In the genomic region with DNA sequence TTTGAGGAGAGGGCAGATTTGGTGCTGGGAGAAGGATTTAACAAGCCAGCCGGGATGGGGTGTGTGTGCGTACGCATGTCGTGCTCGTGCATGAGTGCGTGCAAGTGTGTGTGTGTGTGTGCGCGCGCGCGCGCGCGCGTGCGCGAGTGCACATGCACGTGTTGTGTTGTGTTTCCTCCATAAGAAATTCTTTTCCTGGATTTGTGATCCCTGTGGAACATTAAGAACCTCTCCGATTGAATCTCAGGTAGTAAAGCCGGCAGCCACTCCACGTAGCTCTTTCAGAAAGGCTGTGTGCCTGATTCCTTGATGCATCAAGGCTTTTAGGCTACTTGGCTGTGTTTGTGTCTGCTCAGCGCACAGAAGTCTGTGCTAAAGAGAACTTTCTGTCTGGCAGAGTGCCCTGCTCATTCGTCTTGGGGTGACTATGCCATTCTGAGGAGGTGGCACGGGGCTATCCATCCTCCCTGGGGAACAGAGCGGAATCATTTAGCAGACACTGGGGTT, we compare ENCODE assay signal across 10 mouse cellular contexts.
A peak's percentile ranks its signal among the peaks of the same experiment; 100 is the strongest.
DNase-seq lines count a peak whose midpoint lies in the region; ATAC-seq and TF ChIP-seq lines count a peak whose summit lies in the region.
"Had no signal": no experiment of that assay in that cellular context is flagged by ENCODE, and none has a peak within 500 bp of the region (broad histone marks: within the 10 kb centered on the region; RNA-seq: fewer than 3 reads in every experiment).

No protein-coding gene starts in this region.

- peak overlapping the region; percentile 94 for H3K27ac ChIP-seq in hindbrain, embryonic 13.5 days
- H3K27ac ChIP-seq in limb, embryonic 15.5 days, result no peak overlapping the region
- no peak overlapping the region for H3K27ac ChIP-seq in heart, embryonic 10.5 days
- H3K27ac ChIP-seq: embryonic facial prominence, embryonic 15.5 days; liver, embryonic 15.5 days had no signal

- peak overlapping the region; percentile 47 for H3K4me2 ChIP-seq in hindbrain, embryonic 13.5 days
- peak overlapping the region; percentile 19; the same call in 1 of the 2 replicates for H3K4me2 ChIP-seq in limb, embryonic 15.5 days
- H3K4me2 ChIP-seq: embryonic facial prominence, embryonic 15.5 days; liver, embryonic 15.5 days had no signal

- no peaks in the 10 kb centered on the region for H3K27me3 ChIP-seq in E14TG2a.4 (ENCODE audit: insufficient read depth, low read length)
- no peaks in the 10 kb centered on the region for H3K27me3 ChIP-seq in hindbrain, embryonic 13.5 days
- H3K27me3 ChIP-seq in limb, embryonic 15.5 days, result no peaks in the 10 kb centered on the region
- H3K27me3 ChIP-seq in heart, embryonic 10.5 days (ENCODE audit: insufficient read depth, poor library complexity, severe bottlenecking), result no peaks in the 10 kb centered on the region
- H3K27me3 ChIP-seq: embryonic facial prominence, embryonic 15.5 days; liver, embryonic 15.5 days had no signal

- no peak for TF ChIP-seq CTCF in E14TG2a.4 (conservative IDR thresholded peaks at IDR 0.05; ENCODE audit: low read length)

- H3K9ac ChIP-seq in hindbrain, embryonic 13.5 days, result peak overlapping the region; percentile 61
- no peak overlapping the region for H3K9ac ChIP-seq in limb, embryonic 15.5 days
- H3K9ac ChIP-seq: embryonic facial prominence, embryonic 15.5 days; liver, embryonic 15.5 days had no signal

- H3K36me3 ChIP-seq in E14TG2a.4 (ENCODE audit: insufficient read depth, low read length), result no peaks in the 10 kb centered on the region
- H3K36me3 ChIP-seq in hindbrain, embryonic 13.5 days, result no peaks in the 10 kb centered on the region
- H3K36me3 ChIP-seq in limb, embryonic 15.5 days, result no peaks in the 10 kb centered on the region
- no peaks in the 10 kb centered on the region for H3K36me3 ChIP-seq in heart, embryonic 10.5 days
- H3K36me3 ChIP-seq: embryonic facial prominence, embryonic 15.5 days; liver, embryonic 15.5 days had no signal

- H3K4me1 ChIP-seq in E14TG2a.4 (replicated peaks; ENCODE audit: low read depth, low read length), result 0 out of 2 replicates have a peak, but pooled peaks cover 5% of the 10 kb centered on the region
- H3K4me1 ChIP-seq in hindbrain, embryonic 13.5 days (replicated peaks), result peaks cover 45% of the 10 kb centered on the region
- no peaks in the 10 kb centered on the region; the same call in none of the 2 replicates for H3K4me1 ChIP-seq in limb, embryonic 15.5 days
- H3K4me1 ChIP-seq in heart, embryonic 10.5 days, result no peaks in the 10 kb centered on the region
- H3K4me1 ChIP-seq: embryonic facial prominence, embryonic 15.5 days; liver, embryonic 15.5 days had no signal

- H3K4me3 ChIP-seq in E14TG2a.4 (replicated peaks; ENCODE audit: low read length), result peak overlapping the region; percentile 21; the same call in 1 of the 2 replicates
- H3K4me3 ChIP-seq in hindbrain, embryonic 13.5 days, result peak overlapping the region; percentile 29
- H3K4me3 ChIP-seq in limb, embryonic 15.5 days, result no peak overlapping the region
- no peak overlapping the region for H3K4me3 ChIP-seq in heart, embryonic 10.5 days
- H3K4me3 ChIP-seq: embryonic facial prominence, embryonic 15.5 days; liver, embryonic 15.5 days had no signal

- peak; percentile 65 to 68 for DNase-seq in cerebellum, postnatal 10 days
- no peak for DNase-seq in thymus, adult 18-20 months
- no peak for DNase-seq in heart, embryonic 10.5 days (ENCODE audit: low spot score)
- DNase-seq in gastrocnemius, postnatal 10 days, result no peak
- no peak for DNase-seq in c-Kit-positive CD71-positive TER-119-positive erythroid progenitor cells, embryonic 14.5 days (ENCODE audit: low spot score)

- 63% methylated on average over 25 of the region's 25 CpGs for WGBS in hindbrain, embryonic 13.5 days
- 78% methylated on average over 25 of the region's 25 CpGs for WGBS in limb, embryonic 15.5 days
- WGBS in heart, embryonic 10.5 days, result 84% methylated on average over 25 of the region's 25 CpGs

- ATAC-seq in hindbrain, embryonic 13.5 days (ENCODE audit: low FRiP score), result peak; percentile 60
- no peak for ATAC-seq in limb, embryonic 15.5 days (ENCODE audit: insufficient number of reproducible peaks, low FRiP score, low TSS enrichment, low read depth)

- no peaks in the 10 kb centered on the region for H3K9me3 ChIP-seq in E14TG2a.4 (ENCODE audit: low read length)
- H3K9me3 ChIP-seq in hindbrain, embryonic 13.5 days, result no peaks in the 10 kb centered on the region
- no peaks in the 10 kb centered on the region for H3K9me3 ChIP-seq in limb, embryonic 15.5 days
- no peaks in the 10 kb centered on the region for H3K9me3 ChIP-seq in heart, embryonic 10.5 days
- H3K9me3 ChIP-seq: embryonic facial prominence, embryonic 15.5 days; liver, embryonic 15.5 days had no signal

Comparison
In these comparisons a context has a peak if more than half of its experiments do, and no peak if none do; other contexts are left out.
1. H3K4me3 ChIP-seq: peak in E14TG2a.4 (single experiment) and hindbrain, embryonic 13.5 days (single experiment); none in limb, embryonic 15.5 days (single experiment) and heart, embryonic 10.5 days (single experiment).
2. DNase-seq: peak in cerebellum, postnatal 10 days (2 of 2); none in thymus, adult 18-20 months (0 of 2), heart, embryonic 10.5 days (single experiment), gastrocnemius, postnatal 10 days (single experiment) and c-Kit-positive CD71-positive TER-119-positive erythroid progenitor cells, embryonic 14.5 days (single experiment).